Mouse (Mus musculus) urinary bladder, postnatal 25 days (tissue): ENCODE measurements around the gene Cd164l2.

ENCODE experiments used
- DNase-seq: peaks from one replicate; pipeline ENCODE4 v3.0.0; 2022; ENCODE audit warnings: low spot score

Gene Cd164l2

GRCm38 (mm10) chr4:133211751-133212561 is at the start of gene Cd164l2, which contains the start of gene Gpr3:
Cd164l2 (plus strand) TSS chr4:133212131.
Gpr3 (minus strand) TSS chr4:133212536.
- DNase-seq, result no peak

- DNase-seq, result no peak
These were observed 49.7 kb upstream of the Cd164l2 start for GRCm38 (mm10) chr4:133162196-133162595.

GRCm38 (mm10) chr4:133166773-133167172 is 45.2 kb upstream of the Cd164l2 start:
- no peak for DNase-seq

DNA sequence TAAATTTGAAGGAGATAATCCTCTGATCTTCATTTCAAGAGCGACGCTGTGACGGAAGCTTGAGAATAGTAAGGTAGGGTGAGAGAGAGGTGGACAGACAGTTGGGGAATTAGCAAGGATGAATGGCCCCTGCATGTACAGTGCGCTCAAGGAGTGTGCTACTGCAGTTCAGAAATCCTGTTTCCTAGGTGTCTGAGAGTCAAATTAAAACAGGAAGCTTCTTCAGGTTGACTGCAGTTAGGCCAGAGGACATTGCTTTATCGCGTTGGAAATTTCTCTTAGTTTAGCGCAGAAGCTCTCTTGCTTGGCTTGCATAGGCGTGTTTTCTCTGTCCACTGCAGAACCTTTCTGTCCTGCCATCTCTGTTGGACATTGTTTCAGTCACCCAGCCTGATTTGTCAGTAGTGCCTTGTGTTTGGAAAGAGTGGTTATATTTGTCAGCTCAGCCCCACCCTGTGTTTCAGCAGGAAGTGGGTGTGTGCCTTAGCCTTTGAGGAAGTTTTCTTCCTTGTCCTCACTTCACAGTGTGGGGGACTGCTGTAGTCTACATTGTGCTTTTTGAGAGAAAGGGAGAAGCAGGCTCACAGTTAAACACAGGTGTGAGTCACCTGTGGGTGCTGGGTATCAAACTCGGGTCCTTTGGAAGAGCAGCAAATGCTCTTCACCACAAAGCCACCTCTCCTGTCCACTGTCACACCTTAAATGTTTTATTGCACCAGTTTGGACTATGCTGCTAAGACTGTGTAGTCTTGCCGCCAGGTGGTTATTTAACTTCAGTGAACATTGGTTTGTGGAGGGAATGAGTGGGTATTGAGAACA is 42.5 kb upstream of the Cd164l2 start:
- DNase-seq, result no peak

DNA sequence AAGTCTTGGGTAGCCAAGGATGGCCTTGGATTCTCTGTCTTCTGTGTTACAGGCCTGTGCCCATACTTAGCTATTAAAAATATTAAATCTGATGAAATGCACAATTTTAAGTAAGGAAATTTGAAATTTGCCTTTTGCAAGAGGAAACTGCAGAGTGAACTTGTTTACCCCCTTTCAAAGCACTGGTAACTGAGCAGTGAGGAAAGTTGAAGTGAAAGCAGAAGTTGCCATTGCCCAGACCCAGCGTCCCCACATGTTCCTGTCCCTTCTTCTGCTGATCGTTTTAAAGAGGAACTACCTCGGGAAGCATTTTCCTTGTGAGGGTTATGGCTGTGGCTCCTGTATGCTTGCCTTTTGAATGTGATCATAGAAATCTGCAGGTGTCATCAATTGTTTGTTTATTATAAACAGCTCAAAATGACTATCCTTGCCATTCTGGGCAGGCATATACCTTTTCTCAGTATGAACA is 41.8 kb upstream of the Cd164l2 start:
- DNase-seq, result no peak

DNA sequence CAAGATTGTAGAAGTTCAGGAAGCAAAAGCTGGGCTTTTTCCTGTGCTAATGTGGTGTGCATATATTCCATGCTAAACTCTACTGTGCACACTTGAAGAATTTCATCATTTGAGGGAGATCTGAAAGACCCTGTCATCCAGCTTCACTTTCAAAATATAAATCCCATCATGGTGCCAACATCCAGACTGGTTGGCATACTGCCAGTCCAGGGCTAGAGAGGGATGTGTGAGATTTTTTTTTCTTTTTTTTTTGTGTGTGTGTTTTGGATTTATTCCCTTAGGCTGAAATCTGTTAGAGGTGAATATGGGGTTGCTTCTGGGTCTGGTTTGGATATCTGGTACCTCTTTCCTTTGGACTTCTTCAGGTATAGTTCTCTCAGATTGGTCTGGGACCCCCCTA is 41.3 kb upstream of the Cd164l2 start:
- DNase-seq, result no peak

DNA sequence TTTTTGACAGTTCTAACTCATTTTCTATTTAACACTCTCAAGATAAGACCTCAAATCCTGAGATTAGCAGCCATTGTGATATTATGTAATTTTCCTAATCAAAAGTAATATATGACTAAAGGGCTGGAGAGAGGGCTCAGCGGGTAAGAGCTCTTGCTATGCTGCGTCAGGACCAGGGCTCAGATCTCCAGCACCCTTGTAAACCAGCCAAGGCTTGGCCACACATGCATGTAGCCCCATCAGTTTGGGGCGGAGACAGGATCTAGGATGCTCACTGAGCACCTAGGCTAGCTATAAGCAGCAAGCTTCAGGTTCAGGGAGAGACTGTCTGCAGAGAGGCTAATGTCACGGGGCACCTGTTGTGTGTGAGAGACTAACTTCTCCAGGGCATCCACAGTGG is 39.5 kb upstream of the Cd164l2 start:
- no peak for DNase-seq

GRCm38 (mm10) chr4:133174361-133174760 is 37.6 kb upstream of the Cd164l2 start:
- DNase-seq, result no peak

DNA sequence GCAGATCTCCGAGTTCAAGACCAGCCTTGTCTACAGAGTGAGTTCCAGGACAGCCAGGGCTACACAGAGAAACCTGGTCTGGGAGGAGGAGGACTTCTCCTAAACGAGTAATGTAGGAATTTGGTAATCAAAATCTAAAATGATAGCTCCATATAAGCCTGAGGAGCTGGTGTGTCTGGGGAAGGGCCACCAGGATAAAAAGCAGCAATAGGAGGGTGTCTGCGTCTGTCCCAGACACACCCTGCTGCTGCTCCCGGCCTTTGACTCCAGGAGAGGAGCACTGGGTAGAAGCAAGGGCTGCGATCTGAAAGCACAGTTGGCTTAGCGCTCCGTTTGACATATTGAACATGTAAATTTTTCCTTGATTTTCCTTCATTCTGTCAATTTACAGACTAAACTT is 36.7 kb upstream of the Cd164l2 start:
- no peak for DNase-seq

DNA sequence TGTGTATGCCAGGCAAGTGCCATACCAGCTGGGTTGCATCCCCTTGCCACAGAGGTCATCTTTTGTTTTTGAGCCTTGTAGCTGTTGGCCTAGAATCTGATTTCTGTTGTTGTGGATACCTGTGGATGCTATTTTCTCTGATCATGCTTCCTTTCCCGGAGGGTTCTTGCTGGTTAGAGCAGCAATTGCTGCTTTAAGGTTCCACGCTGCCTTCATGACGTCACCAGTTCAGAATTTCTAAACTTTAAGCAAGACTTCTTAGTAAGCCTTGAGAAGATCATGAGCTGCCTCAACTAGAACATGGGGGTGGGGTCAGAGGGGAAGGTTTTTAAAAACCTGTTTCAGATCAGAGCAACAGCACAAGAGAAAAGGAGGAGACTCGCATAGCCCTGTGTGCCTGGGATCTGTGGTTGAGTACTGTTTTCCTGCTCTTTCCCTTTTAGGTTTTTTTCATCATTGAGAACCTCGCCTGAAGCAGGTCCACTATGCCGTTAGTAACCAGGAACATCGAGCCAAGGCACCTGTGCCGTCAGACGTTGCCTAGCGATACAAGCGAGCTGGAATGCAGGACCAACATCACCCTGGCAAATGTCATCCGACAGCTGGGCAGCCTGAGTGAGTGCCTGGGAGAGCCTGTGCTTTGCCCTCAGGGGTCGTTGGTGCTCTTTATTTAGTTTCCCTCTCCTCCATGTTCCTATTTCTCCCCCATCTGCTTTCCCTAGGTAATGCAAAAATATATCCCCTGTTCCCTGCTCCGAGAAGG is 35.8 kb upstream of the Cd164l2 start:
- no peak for DNase-seq

DNA sequence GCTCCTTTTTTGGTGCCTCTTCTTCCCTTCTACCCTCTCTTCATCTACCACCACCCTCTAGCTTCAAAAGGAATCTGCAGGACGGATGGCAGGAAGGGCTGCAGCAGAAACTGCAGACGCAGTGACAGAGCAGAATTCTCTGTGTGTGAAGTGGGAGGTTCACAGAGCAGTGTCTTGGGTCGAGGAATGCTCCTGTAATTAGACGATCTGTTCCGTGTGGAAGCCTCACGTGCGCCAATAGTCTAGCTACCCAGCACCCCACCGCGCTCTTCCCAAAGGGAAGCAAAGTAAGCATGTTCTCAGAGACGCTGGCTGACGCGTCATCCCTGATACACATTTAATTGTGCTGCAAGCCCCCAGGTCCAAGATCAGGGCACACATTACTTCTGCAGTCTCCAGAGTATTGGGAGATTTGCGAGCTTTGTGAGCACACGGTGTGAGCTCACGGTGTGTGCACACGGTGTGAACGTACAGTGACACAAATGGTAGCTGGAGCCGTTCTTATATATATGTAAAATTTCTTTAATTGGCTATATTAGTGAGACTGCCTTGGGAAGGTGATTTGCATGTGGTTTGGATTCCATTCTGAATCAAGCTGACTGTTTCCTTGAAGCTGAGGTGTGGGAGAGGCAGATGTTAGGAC is 35.0 kb upstream of the Cd164l2 start:
- DNase-seq, result no peak

- DNase-seq, result no peak
These were observed 33.6 kb upstream of the Cd164l2 start for GRCm38 (mm10) chr4:133178305-133178704.

GRCm38 (mm10) chr4:133179258-133179657 is 32.7 kb upstream of the Cd164l2 start:
- no peak for DNase-seq

GRCm38 (mm10) chr4:133182439-133183033 is 29.4 kb upstream of the Cd164l2 start:
- DNase-seq, result no peak

- no peak for DNase-seq
These were observed 27.7 kb upstream of the Cd164l2 start for GRCm38 (mm10) chr4:133184031-133184897.

GRCm38 (mm10) chr4:133184898-133185665 is 26.8 kb upstream of the Cd164l2 start:
- peak; percentile 57 for DNase-seq

GRCm38 (mm10) chr4:133185893-133186292 is 26.0 kb upstream of the Cd164l2 start:
- DNase-seq, result no peak

DNA sequence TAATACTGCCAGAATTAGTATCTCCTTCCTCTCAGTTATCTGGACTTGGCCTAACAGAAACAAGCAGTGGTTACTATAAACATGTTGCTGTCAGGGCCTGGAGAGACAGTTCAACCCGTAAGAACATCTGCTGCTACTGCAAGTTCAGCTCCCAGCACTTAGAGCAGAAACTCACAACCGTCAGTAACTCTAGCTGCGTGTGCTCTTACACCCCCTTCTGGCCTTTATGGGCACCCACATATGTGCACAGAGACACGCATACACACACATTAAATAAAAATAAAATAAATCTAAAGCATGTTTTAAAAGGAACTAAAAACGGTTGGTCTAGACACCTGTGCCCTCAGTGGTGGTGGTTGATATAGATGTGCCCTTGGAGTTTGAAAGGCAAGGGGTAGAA is 25.1 kb upstream of the Cd164l2 start:
- DNase-seq, result no peak

- DNase-seq, result no peak
These were observed 22.5 kb upstream of the Cd164l2 start for GRCm38 (mm10) chr4:133189396-133189795.

DNA sequence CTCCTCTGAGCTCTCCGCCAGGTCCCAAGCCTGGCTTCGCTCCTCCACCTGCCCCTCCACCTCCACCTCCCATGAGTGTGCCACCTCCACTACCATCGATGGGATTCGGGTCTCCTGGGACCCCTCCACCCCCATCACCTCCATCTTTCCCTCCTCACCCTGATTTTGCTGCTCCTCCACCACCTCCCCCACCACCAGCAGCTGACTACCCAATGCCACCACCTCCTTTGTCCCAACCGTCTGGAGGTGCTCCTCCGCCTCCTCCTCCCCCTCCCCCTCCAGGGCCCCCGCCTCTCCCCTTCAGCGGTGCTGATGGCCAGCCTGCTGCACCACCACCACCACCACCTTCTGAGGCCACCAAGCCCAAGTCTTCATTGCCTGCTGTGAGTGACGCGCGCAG is 17.4 kb upstream of the Cd164l2 start:
- DNase-seq, result no peak
